Mouse (Mus musculus): Measurements from ENCODE around the gene Nfatc2.
A peak's percentile ranks its signal among the peaks of the same experiment; 100 is the strongest.

Gene Nfatc2

GRCm38 (mm10) chr2:168438981-168439452 lies 162.4 kb downstream of the Nfatc2 start:
- no peak for DNase-seq (ENCODE audit: low read depth)

- no peak for DNase-seq (ENCODE audit: low read depth)
Measured at GRCm38 (mm10) chr2:168434187-168434586, 167.3 kb downstream of the Nfatc2 start.

- DNase-seq (ENCODE audit: low read depth): no peak
Measured at GRCm38 (mm10) chr2:168433392-168433791, 168.1 kb downstream of the Nfatc2 start.

GRCm38 (mm10) chr2:168432394-168432793 lies 169.1 kb downstream of the Nfatc2 start:
- DNase-seq (ENCODE audit: low read depth): no peak

- no peak for DNase-seq (ENCODE audit: low read depth)
Measured at GRCm38 (mm10) chr2:168429598-168429997, 171.9 kb downstream of the Nfatc2 start.

- DNase-seq (ENCODE audit: low read depth): peak; percentile 28
Measured at GRCm38 (mm10) chr2:168428375-168428901, 173.0 kb downstream of the Nfatc2 start.
